Mouse (Mus musculus) liver, embryonic 16.5 days (tissue): ENCODE measurements at regions not wholly inside any gene's neighbourhood (a gene's known extent, or its start where the extent isn't known, plus 50 kb on each side); places are given as distances from the start of the nearest gene placed in this dataset.
A peak's percentile ranks its signal among the peaks of the same experiment; 100 is the strongest.

Experiments
- ATAC-seq: fragments of 200-750 bp; cut with Nextera tagmentation; 2 replicates; pipeline ENCODE4 v1.8.0; 2017; ENCODE audit warnings: low read depth, mild to moderate bottlenecking, moderate number of reproducible peaks, moderate library complexity
- H3K27ac ChIP-seq: fragments of 300-500 bp; sonication (generic); 2 replicates; pipeline ENCODE4 v1.5.1; 2014; ENCODE audit warnings: mild to moderate bottlenecking, low read length
- H3K27me3 ChIP-seq: fragments of 300-500 bp; sonication (generic); 2 replicates; pipeline ENCODE4 v1.6.1; 2014; ENCODE audit warnings: low read depth, low read length, mixed read lengths; ENCODE audit not compliant: control insufficient read depth, insufficient read depth
- H3K36me3 ChIP-seq: fragments of 300-500 bp; sonication (generic); 2 replicates; pipeline ENCODE4 v1.6.1; 2014; ENCODE audit warnings: mild to moderate bottlenecking; ENCODE audit not compliant: control insufficient read depth, insufficient read depth
- H3K4me1 ChIP-seq: fragments of 300-500 bp; sonication (generic); 2 replicates; pipeline ENCODE4 v1.6.1; 2014; ENCODE audit warnings: low read depth, low read length, mixed read lengths; ENCODE audit not compliant: control insufficient read depth
- H3K4me2 ChIP-seq: fragments of 300-500 bp; sonication (generic); 2 replicates; pipeline ENCODE4 v1.6.1; 2014; ENCODE audit warnings: low read depth, low read length, mixed read lengths
- H3K4me3 ChIP-seq: fragments of 300-500 bp; sonication (generic); 2 replicates; pipeline ENCODE4 v1.5.1; 2014; ENCODE audit warnings: low read depth, mild to moderate bottlenecking, low read length
- H3K9ac ChIP-seq: fragments of 300-500 bp; sonication (generic); 2 replicates; pipeline ENCODE4 v1.6.1; 2014; ENCODE audit warnings: low read depth, low read length
- H3K9me3 ChIP-seq: fragments of 300-500 bp; sonication (generic); replicated peaks from 2 replicates; pipeline ENCODE4 v1.6.1; 2016; ENCODE audit warnings: low read length; ENCODE audit not compliant: control insufficient read depth
- WGBS: fragments of 180-500 bp; shearing (Covaris S2); extraction: QIAGEN DNeasy Blood & Tissue Kit; methylation state at CpG from one replicate; pipeline ENCODE4 v1.1.7; 2014; ENCODE audit not compliant: insufficient replicate concordance; 5-methylcytosine and 5-hydroxymethylcytosine counted together

GRCm38 (mm10) chr5:119301539-119301938, 368.9 kb upstream of the Tbx3 start:
- no peak overlapping the region for H3K27ac ChIP-seq
- H3K36me3 ChIP-seq = no peaks in the 10 kb centered on the region
- no peak overlapping the region for H3K4me2 ChIP-seq
- 36% methylated on average over 5 of the region's 5 CpGs for WGBS
- H3K27me3 ChIP-seq = no peaks in the 10 kb centered on the region
- H3K9ac ChIP-seq = no peak overlapping the region
- no peak for ATAC-seq
- H3K4me1 ChIP-seq = no peaks in the 10 kb centered on the region; the same call in 1 of the 2 replicates
- no peak overlapping the region for H3K4me3 ChIP-seq
- H3K9me3 ChIP-seq = no peaks in the 10 kb centered on the region

GRCm38 (mm10) chr5:119304721-119305120, 365.7 kb upstream of the Tbx3 start:
- no peak overlapping the region for H3K27ac ChIP-seq
- WGBS = 15% methylated on average over 5 of the region's 5 CpGs
- H3K4me3 ChIP-seq = no peak overlapping the region
- H3K27me3 ChIP-seq = no peaks in the 10 kb centered on the region
- no peaks in the 10 kb centered on the region for H3K9me3 ChIP-seq
- no peak overlapping the region for H3K9ac ChIP-seq
- no peaks in the 10 kb centered on the region; the same call in 1 of the 2 replicates for H3K4me1 ChIP-seq
- ATAC-seq = no peak
- no peaks in the 10 kb centered on the region for H3K36me3 ChIP-seq
- H3K4me2 ChIP-seq = no peak overlapping the region

- no peak overlapping the region for H3K9ac ChIP-seq
- no peak overlapping the region for H3K27ac ChIP-seq
- H3K4me3 ChIP-seq = no peak overlapping the region
- no peaks in the 10 kb centered on the region for H3K4me1 ChIP-seq
- no peaks in the 10 kb centered on the region for H3K36me3 ChIP-seq
- no peaks in the 10 kb centered on the region for H3K9me3 ChIP-seq
- no peaks in the 10 kb centered on the region for H3K27me3 ChIP-seq
- no peak for ATAC-seq
- no peak overlapping the region for H3K4me2 ChIP-seq
- WGBS = 68% methylated on average over 6 of the region's 6 CpGs
Observed at GRCm38 (mm10) chr5:119307768-119308167, 362.7 kb upstream of the Tbx3 start.

GRCm38 (mm10) chr5:119310178-119310930, 360.1 kb upstream of the Tbx3 start:
- no peaks in the 10 kb centered on the region for H3K27me3 ChIP-seq
- no peak overlapping the region for H3K4me2 ChIP-seq
- H3K27ac ChIP-seq = no peak overlapping the region
- 58% methylated on average over 11 of the region's 11 CpGs for WGBS
- no peak overlapping the region for H3K9ac ChIP-seq
- H3K9me3 ChIP-seq = no peaks in the 10 kb centered on the region
- no peak for ATAC-seq
- H3K4me3 ChIP-seq = no peak overlapping the region
- no peaks in the 10 kb centered on the region for H3K4me1 ChIP-seq
- no peaks in the 10 kb centered on the region for H3K36me3 ChIP-seq

GRCm38 (mm10) chr5:119312808-119313207, 357.7 kb upstream of the Tbx3 start:
- H3K4me3 ChIP-seq = no peak overlapping the region
- ATAC-seq = no peak
- no peaks in the 10 kb centered on the region for H3K27me3 ChIP-seq
- H3K4me2 ChIP-seq = no peak overlapping the region
- H3K4me1 ChIP-seq = no peaks in the 10 kb centered on the region
- 61% methylated on average over 14 of the region's 14 CpGs for WGBS
- no peaks in the 10 kb centered on the region for H3K36me3 ChIP-seq
- no peaks in the 10 kb centered on the region for H3K9me3 ChIP-seq
- no peak overlapping the region for H3K27ac ChIP-seq
- H3K9ac ChIP-seq = no peak overlapping the region

GRCm38 (mm10) chr5:119315149-119315548, 355.3 kb upstream of the Tbx3 start:
- Histone ChIP-seq H3K27ac (no peak overlapping the region), H3K36me3 (no peaks in the 10 kb centered on the region), H3K4me2 (no peak overlapping the region), H3K4me1 (no peaks in the 10 kb centered on the region), H3K4me3 (no peak overlapping the region), H3K27me3 (no peaks in the 10 kb centered on the region), H3K9me3 (no peaks in the 10 kb centered on the region), H3K9ac (no peak overlapping the region)
- ATAC-seq = no peak
- WGBS = 71% methylated on average over 7 of the region's 7 CpGs

GRCm38 (mm10) chr5:119317617-119318016, 352.9 kb upstream of the Tbx3 start:
- Histone ChIP-seq H3K9me3 (no peaks in the 10 kb centered on the region), H3K9ac (no peak overlapping the region), H3K36me3 (no peaks in the 10 kb centered on the region), H3K4me3 (no peak overlapping the region), H3K4me2 (no peak overlapping the region), H3K27ac (no peak overlapping the region), H3K27me3 (no peaks in the 10 kb centered on the region), H3K4me1 (no peaks in the 10 kb centered on the region)
- no peak for ATAC-seq
- 68% methylated on average over 11 of the region's 11 CpGs for WGBS

GRCm38 (mm10) chr5:119321368-119322144, 348.9 kb upstream of the Tbx3 start:
- Histone ChIP-seq H3K9me3 (no peaks in the 10 kb centered on the region), H3K9ac (no peak overlapping the region), H3K4me3 (no peak overlapping the region), H3K4me2 (no peak overlapping the region), H3K27me3 (no peaks in the 10 kb centered on the region), H3K4me1 (no peaks in the 10 kb centered on the region), H3K36me3 (no peaks in the 10 kb centered on the region), H3K27ac (peak overlapping the region; percentile 38; the same call in 1 of the 2 replicates)
- 19% methylated on average over 10 of the region's 10 CpGs for WGBS
- peak; percentile 64; the same call in 1 of the 2 replicates for ATAC-seq

GRCm38 (mm10) chr5:119322411-119322810, 348.1 kb upstream of the Tbx3 start:
- Histone ChIP-seq H3K4me3 (no peak overlapping the region), H3K4me2 (no peak overlapping the region), H3K27ac (no peak overlapping the region), H3K36me3 (no peaks in the 10 kb centered on the region), H3K4me1 (no peaks in the 10 kb centered on the region), H3K9me3 (no peaks in the 10 kb centered on the region), H3K27me3 (no peaks in the 10 kb centered on the region), H3K9ac (no peak overlapping the region)
- WGBS = 70% methylated on average over 13 of the region's 13 CpGs
- ATAC-seq = no peak
